Mouse (Mus musculus) lung, embryonic 14.5 days (tissue): ENCODE results near the gene Cachd1. TPM values are rescaled to one million over a fixed set of nuclear protein-coding genes. Genes with fewer than 3 reads are reported as not detected.

ENCODE experiments used
- ATAC-seq: fragments of 200-750 bp; cut with Nextera tagmentation; 2 replicates; pipeline ENCODE4 v1.8.0; 2017; ENCODE audit warnings: mild to moderate bottlenecking, moderate TSS enrichment, moderate library complexity; ENCODE audit not compliant: insufficient read depth
- DNase-seq: peaks from one replicate; pipeline ENCODE4 v3.0.0-alpha.2; 2015
- H3K27ac ChIP-seq: fragments of 300-500 bp; sonication (generic); 2 replicates; pipeline ENCODE4 v1.5.1; 2014; ENCODE audit warnings: low read depth, mild to moderate bottlenecking, moderate library complexity
- H3K27me3 ChIP-seq: fragments of 300-500 bp; sonication (generic); 2 replicates; pipeline ENCODE4 v1.6.1; 2014; ENCODE audit warnings: low read length, control low read depth; ENCODE audit not compliant: insufficient read depth
- H3K36me3 ChIP-seq: fragments of 300-500 bp; sonication (generic); 2 replicates; pipeline ENCODE4 v1.6.1; 2014; ENCODE audit warnings: control low read depth; ENCODE audit not compliant: insufficient read depth
- H3K4me1 ChIP-seq: fragments of 300-500 bp; sonication (generic); 2 replicates; pipeline ENCODE4 v1.6.1; 2014; ENCODE audit warnings: antibody characterized with exemption, control low read depth; ENCODE audit not compliant: insufficient read depth
- H3K4me2 ChIP-seq: fragments of 300-500 bp; sonication (generic); 2 replicates; pipeline ENCODE4 v1.6.1; 2014; ENCODE audit warnings: mild to moderate bottlenecking
- H3K4me3 ChIP-seq: fragments of 300-500 bp; sonication (generic); 2 replicates; pipeline ENCODE4 v1.5.1; 2014; ENCODE audit warnings: low read depth, low read length
- H3K9ac ChIP-seq: fragments of 300-500 bp; sonication (generic); 2 replicates; pipeline ENCODE4 v1.6.1; 2014
- H3K9me3 ChIP-seq: fragments of 300-500 bp; sonication (generic); 2 replicates; pipeline ENCODE4 v1.6.1; 2016; ENCODE audit warnings: low read depth, low read length, control low read depth
- CTCF ChIP-seq: IDR thresholded peaks from 2 replicates; pipeline ENCODE4 v1.5.1; 2016; ENCODE audit warnings: antibody characterized with exemption, low read depth
- WGBS: fragments of 180-500 bp; shearing (Covaris S2); extraction: QIAGEN DNeasy Blood & Tissue Kit; methylation state at CpG from one replicate; pipeline ENCODE4 v1.1.7; 2014; 5-methylcytosine and 5-hydroxymethylcytosine counted together
- polyA plus RNA-seq: library from polyadenylated mRNA; unstranded; fragments of >200 nt; fragmentation: Nextera tagmentation; extraction: Ambion mirVana; gene quantifications from 2 replicates; pipeline ENCODE4 v1.2.1, GENCODE M21; 2014

Cachd1 gene
- polyA plus RNA-seq, 1 experiment from 2014 or later, result 27.9 TPM

GRCm38 (mm10) chr4:101026566-101026965, 250.1 kb downstream of the Cachd1 start:
- Histone ChIP-seq H3K4me1 (peaks cover 9% of the 10 kb centered on the region), H3K27me3 (no peaks in the 10 kb centered on the region), H3K4me2 (no peak overlapping the region), H3K9ac (no peak overlapping the region), H3K27ac (no peak overlapping the region), H3K9me3 (no peaks in the 10 kb centered on the region; the same call in 1 of the 2 replicates), H3K4me3 (no peak overlapping the region), H3K36me3 (no peaks in the 10 kb centered on the region)
- no peak for TF ChIP-seq CTCF
- DNase-seq, result peak; percentile 1
- 47% methylated on average over 5 of the region's 5 CpGs for WGBS
- no peak for ATAC-seq

GRCm38 (mm10) chr4:101026995-101027394, 250.5 kb downstream of the Cachd1 start:
- 59% methylated on average over 2 of the region's 2 CpGs for WGBS
- peak; percentile 56 for DNase-seq
- no peaks in the 10 kb centered on the region for H3K27me3 ChIP-seq
- peaks cover 9% of the 10 kb centered on the region for H3K4me1 ChIP-seq
- no peak overlapping the region for H3K9ac ChIP-seq
- no peaks in the 10 kb centered on the region; the same call in 1 of the 2 replicates for H3K9me3 ChIP-seq
- H3K4me3 ChIP-seq, result no peak overlapping the region
- H3K27ac ChIP-seq, result no peak overlapping the region
- no peaks in the 10 kb centered on the region for H3K36me3 ChIP-seq
- ATAC-seq, result peak; percentile 21; the same call in 1 of the 2 replicates
- no peak overlapping the region for H3K4me2 ChIP-seq
- TF ChIP-seq CTCF, result no peak

GRCm38 (mm10) chr4:101027852-101028411, 251.5 kb downstream of the Cachd1 start:
- Histone ChIP-seq H3K4me1 (peaks cover 9% of the 10 kb centered on the region), H3K4me3 (no peak overlapping the region), H3K36me3 (no peaks in the 10 kb centered on the region), H3K27me3 (no peaks in the 10 kb centered on the region), H3K4me2 (no peak overlapping the region), H3K9me3 (no peaks in the 10 kb centered on the region; the same call in 1 of the 2 replicates), H3K27ac (no peak overlapping the region), H3K9ac (no peak overlapping the region)
- ATAC-seq, result no peak
- no peak for TF ChIP-seq CTCF
- WGBS, result 51% methylated on average over 9 of the region's 9 CpGs
- DNase-seq, result peak; percentile 63

- Histone ChIP-seq H3K27me3 (no peaks in the 10 kb centered on the region), H3K4me1 (no peaks in the 10 kb centered on the region), H3K4me2 (no peak overlapping the region), H3K9me3 (no peaks in the 10 kb centered on the region), H3K9ac (no peak overlapping the region), H3K4me3 (no peak overlapping the region), H3K36me3 (no peaks in the 10 kb centered on the region), H3K27ac (no peak overlapping the region)
- WGBS, result 67% methylated on average over 3 of the region's 3 CpGs
- no peak for DNase-seq
- no peak for ATAC-seq
- no peak for TF ChIP-seq CTCF
Observed at GRCm38 (mm10) chr4:101033047-101033446, 256.6 kb downstream of the Cachd1 start.

- H3K4me1 ChIP-seq, result no peaks in the 10 kb centered on the region
- no peaks in the 10 kb centered on the region for H3K9me3 ChIP-seq
- ATAC-seq (no peak), DNase-seq (peak; percentile 71)
- no peak overlapping the region for H3K4me3 ChIP-seq
- TF ChIP-seq CTCF, result peak; percentile 22; the same call in 1 of the 2 replicates
- WGBS, result 53% methylated on average over 5 of the region's 5 CpGs
- H3K27ac ChIP-seq, result no peak overlapping the region
- no peaks in the 10 kb centered on the region for H3K27me3 ChIP-seq
- H3K36me3 ChIP-seq, result no peaks in the 10 kb centered on the region
- H3K4me2 ChIP-seq, result no peak overlapping the region
- no peak overlapping the region for H3K9ac ChIP-seq
Observed at GRCm38 (mm10) chr4:101035131-101035530, 258.7 kb downstream of the Cachd1 start.

- Histone ChIP-seq H3K9me3 (no peaks in the 10 kb centered on the region), H3K36me3 (no peaks in the 10 kb centered on the region), H3K27ac (no peak overlapping the region), H3K4me2 (no peak overlapping the region), H3K9ac (no peak overlapping the region), H3K27me3 (no peaks in the 10 kb centered on the region), H3K4me3 (no peak overlapping the region), H3K4me1 (no peaks in the 10 kb centered on the region)
- WGBS, result 63% methylated on average over 7 of the region's 7 CpGs
- DNase-seq (no peak), ATAC-seq (no peak)
- no peak for TF ChIP-seq CTCF
Observed at GRCm38 (mm10) chr4:101037156-101037555, 260.7 kb downstream of the Cachd1 start.

- no peaks in the 10 kb centered on the region for H3K27me3 ChIP-seq
- no peak overlapping the region for H3K27ac ChIP-seq
- ATAC-seq (no peak), DNase-seq (peak; percentile 34)
- TF ChIP-seq CTCF, result no peak
- 60% methylated on average over 2 of the region's 2 CpGs for WGBS
- no peaks in the 10 kb centered on the region for H3K36me3 ChIP-seq
- H3K9me3 ChIP-seq, result no peaks in the 10 kb centered on the region
- no peak overlapping the region for H3K4me3 ChIP-seq
- no peak overlapping the region for H3K9ac ChIP-seq
- H3K4me1 ChIP-seq, result no peaks in the 10 kb centered on the region
- H3K4me2 ChIP-seq, result no peak overlapping the region
Observed at GRCm38 (mm10) chr4:101043691-101044090, 267.2 kb downstream of the Cachd1 start.
